Mouse (Mus musculus) frontal cortex, postnatal 36 days (tissue): Measurements from ENCODE around the gene Dab2ip.
A peak's percentile ranks its signal among the peaks of the same experiment; 100 is the strongest.

Source experiments
- DNase-seq, 2 experiments: peaks; one replicate each; pipeline ENCODE4 v3.0.0; 2022; ENCODE audit warnings: low spot score in 2 of 2

The Dab2ip gene

DNA sequence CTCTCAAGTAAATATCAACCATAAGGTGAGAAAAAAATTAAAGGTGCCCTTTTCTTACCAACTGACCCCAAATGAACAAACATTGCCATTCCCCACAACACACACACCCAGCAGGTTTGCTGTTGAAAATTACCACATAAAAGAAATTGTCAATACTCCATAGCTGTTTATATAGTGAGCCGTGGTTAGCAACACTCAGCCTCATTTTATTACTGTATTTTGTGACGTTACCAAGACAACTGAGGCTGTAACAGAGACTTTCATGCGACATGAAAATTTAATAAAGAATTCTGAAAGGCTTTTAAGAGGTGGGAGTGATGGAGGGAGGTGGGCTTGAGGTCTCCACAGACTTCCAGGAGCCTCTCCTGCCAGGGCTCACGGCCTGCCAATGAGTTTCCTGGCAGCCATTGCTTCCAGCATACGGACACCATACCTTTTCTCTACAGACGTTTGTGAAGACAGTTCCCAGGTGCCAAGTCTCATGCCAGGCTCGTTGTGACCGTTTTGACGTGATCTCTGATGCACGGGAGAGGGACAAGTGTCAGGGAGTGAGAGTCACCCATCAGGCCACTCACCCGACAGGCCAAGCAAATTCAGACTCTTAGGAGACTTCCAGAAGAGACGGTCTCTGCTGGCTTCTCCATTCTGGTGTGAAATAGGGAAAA, 189.4 kb downstream of the Dab2ip start:
- DNase-seq, result no peak

DNA sequence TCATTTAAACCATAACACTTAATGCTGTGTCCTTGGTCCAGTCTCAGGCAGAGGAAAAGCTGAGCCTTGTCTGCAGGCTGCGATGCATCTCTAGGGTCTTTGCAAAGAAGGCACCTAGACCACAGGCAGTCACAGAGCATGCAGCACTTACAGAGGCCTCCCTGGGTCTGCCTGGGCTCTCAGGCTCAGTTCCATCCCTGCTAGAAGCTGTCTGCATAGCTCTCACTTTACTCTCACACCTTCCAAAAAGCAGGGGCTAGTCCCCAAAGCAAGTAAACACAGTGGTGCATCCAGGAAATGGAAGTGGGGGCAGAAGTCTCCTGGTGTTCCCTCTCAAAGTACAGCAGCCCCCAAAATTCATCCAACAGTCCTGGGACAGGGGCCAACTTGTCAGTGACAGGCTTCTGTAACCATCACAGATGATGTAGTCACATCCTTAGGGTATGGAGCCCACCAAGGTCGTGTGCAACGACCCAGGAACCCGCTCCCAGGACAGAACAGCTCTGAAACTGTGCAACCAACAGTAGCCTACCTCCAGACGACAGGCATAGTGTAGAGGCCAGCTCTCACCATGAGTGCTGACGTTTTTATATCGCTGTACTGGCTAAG, 192.6 kb downstream of the Dab2ip start:
- DNase-seq, result no peak

DNA sequence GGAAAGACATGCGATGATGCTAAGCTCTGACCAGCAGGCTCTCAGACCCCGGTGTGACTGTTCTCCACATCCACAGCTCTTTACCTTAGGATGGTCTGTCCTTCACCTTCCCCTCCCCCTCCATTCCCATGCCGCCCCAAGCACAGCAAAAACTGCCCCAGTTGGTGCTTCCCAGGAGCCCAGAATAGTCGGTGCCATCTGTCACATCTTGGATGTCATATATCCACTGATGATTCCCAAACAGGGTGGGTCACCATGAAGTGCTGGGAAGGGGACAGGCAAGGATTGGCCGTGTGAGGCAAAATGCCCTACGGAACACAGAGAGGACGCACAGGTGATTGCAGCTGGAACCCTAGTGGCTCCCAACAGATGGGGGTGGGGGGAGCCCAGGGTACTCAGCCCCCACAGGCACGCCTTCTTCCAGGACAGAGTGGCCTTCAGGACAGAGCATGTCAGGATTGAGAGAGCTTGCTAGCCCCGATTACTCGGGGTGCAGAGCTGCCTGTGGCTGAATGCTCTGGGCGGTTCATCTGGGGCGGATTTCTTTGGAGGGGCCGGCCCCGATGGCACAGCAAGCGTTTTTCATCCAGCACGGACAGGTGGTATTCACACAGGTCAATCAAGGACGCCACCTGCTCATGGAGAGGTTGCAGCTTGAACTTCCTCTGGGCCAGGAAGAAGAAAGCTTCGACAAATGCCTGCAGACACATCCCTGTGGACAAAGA, 193.9 kb downstream of the Dab2ip start:
- DNase-seq, result no peak

DNA sequence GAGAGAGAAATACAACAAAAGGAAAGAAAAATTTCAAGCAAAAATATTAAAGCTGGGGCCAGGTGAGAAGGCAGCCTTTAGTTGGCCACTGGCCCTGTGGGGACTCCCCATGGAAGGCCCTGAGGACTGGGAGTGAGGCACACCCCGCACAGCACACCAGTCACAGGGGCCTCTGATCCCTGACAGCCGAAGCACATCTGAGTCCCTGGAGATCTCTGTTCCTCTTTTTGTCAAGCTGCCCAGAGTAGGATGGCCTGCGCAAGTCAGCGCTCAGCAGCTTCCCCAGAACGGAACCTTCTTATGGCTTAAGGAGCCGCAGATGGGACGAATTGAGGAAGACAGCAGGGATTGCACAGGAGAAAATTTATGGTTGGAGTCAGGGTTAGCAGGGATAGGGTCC, 198.4 kb downstream of the Dab2ip start:
- no peak for DNase-seq

DNA sequence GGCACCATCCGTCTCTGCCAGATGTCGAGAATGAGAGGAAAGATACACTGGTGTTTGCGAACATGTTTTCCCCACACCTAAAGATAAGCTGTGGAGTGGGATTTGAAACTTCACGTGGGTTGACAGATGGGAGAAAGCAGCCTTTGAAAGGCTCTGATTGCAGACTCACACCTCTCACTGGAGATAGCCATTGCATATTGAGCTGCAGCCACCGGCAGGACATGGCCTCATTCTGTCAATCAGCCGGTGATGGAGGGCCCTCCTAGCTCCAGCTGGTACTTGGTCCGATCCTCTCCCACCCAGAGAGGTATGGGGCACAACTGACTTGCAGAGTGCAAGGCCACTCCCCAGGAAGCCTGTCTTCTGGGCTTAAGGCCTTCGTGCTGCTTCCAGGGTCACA, 202.3 kb downstream of the Dab2ip start:
- peak in 1 of 2 experiments; percentile 31 for DNase-seq

DNA sequence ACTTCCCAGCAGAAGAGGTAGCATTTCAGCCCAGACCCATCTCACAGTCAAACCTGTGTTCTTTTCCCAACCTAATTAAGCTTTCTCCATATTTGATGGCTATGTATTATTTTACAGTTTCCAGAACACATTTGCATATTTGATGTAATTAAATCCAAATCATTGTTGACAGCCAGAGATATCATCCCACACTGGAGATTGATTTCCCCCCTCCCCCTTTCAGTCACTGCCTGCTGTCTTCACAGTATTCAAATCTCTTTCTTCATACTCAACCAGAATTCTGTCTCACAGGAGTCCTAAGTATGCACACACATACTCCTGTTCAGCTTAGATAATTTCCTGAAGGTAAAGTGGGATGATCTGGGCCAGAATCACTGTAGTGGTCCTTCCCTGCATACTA, 202.8 kb downstream of the Dab2ip start:
- no peak for DNase-seq

DNA sequence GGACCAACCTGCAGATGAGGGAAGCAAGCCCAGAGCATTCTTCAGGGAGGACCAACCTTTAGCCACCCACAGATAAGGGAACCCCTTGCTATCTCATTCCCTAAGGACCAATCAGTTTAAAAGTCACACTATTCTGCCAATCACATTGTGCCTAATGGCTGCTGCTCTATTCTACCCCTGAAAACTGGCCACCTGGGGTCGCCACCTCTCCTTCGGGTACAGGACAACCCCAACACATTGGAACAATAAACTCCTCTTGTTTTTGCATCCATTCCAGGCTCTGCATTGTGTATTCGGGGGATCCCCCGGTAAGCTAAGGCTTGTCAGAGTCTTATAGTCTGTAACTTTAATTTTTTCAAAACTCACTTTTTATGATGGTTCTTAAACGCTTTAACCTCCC, 203.4 kb downstream of the Dab2ip start:
- no peak for DNase-seq

DNA sequence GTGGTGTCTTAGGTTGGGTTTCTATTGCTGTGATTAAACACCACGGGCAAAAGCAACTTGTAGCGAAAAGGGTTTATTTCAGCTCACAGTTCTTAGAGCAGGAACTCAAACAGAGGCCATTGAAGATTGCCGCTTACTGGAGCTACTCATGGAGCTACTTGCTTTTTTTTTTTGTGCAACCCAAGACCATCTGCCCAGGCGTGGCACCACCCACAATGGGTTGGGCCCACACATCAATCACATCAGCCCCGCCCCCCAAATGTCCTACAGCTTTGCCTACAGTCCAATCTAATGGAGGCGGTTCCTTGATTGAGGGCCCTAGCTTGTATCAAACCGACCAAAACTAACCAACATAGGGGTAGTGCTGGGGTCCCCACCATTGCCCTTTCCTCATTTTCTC, 205.8 kb downstream of the Dab2ip start:
- DNase-seq, result no peak

DNA sequence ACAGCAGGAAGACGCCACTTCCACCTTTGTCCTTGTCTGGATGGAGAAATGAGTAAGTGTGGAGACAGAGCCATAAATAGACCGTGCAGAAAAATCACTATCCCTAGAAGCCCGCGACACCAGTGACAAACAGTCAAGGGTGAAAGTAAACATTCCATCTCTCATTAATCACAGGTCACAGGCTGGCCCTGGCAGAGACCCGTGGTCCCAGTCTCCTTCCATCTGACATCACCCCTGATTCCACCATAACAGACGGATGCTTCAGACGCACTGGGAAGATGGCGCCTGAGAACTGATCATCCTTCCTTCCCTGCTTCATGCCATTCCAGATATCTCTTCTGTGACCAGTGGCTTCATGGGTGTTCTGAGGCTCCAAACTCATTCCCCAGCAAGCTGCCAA, 206.3 kb downstream of the Dab2ip start:
- no peak for DNase-seq

DNA sequence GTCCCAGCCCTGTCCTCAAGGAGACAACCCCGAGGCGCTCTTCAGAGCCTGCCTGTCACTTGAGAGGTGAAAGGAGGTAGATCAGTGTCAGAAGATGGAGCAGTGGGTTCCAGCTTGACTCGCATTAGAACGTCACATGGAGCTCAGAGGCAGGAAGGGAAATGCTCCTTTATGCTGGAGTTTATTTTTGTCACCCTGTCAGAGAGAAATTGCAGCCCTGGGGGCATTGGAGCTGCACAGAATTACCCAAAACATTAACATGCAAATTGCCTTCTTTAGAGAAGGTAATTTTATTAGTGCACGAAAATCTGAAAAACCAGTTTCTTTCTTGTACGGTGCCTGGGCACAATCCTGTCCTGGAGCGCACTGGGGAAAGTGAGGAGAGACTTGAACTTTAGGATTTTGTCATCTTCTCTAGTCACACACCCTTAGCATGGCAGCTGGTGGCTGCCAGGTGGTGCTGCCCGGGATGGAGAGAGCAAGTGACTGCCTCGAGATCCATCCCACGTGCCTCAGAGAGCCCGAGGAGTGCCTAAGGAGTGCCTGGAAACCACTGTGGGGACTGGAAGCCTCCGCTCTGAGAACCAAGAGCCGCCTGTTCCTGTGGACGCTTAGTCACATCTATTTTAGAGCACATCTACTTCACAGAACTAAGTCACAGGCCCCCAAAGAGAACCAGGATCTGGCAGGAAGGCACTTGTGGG, 209.9 kb downstream of the Dab2ip start:
- peak; percentile 72 to 79 for DNase-seq

DNA sequence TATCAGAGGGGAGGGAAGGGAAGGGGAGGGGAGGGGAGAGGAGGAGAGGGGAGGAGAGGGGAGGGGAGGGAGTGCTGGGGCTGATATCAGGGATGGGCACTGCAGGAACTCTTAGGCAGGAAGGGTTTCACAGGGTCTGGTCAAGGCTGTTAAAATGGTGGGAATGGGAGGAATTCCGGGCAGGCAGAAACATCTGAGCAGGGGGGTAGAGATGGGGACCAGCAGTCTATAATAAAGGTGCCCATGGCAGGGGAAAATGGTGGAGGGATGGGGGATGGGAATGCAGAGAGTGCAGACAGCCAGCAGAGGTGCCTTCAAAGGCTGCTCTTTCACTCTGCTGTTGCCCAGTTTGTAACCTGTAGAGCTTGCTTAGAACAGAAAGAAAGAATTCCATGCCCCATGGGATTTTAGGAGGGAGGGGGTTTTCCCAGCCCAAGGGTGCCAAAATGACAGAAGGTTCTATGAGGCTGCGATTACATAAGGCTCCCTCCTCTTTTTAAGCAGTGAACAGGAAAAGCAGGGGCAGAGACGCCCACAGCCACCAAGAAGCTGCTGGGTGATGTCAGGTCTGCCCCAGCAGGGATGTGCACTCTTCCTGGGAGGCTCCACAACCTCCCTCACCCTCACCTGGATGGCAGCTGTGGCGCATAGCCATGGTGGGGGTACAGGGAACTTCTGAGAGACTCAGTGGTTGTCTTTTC, 210.6 kb downstream of the Dab2ip start:
- DNase-seq, result peak; percentile 67 to 84

DNA sequence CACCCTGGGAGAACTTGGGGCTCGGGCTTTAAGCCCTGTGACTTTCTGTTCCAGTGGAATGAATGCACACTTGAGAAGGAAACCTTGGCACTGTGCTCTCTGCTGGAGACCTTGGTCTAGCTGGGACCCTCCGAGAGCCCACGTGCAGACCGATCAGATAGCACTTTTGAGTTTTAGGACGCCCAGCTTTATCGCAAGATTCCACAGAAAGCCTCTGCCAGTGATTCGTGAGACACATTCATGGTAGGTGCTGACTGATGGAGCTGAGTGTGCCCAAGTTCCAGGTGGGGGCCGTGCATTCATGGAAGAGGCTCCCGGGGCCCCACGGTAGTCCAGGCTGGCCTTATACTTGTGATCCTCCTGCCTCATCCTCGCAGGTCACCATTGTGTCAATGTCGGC, 211.3 kb downstream of the Dab2ip start:
- DNase-seq, result no peak

DNA sequence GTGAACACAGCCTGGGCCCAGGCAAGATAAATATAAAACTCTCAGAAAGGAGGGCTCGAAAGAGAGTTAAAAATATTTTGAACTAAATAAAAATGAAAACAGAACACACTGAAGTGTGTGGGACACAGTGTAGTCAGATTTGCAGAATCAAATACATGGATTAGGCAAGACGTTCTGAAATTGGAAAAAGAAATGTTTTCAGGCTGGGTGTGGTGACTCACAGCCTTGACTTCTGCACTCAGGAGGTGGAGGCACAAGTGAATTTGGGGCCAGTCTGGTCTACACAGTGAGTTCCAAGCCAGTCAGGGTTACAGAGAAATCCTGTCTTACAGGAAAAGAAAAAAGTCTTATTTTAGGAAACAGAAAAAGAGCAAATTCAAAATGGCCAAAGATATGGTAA, 212.5 kb downstream of the Dab2ip start:
- DNase-seq, result peak; percentile 14 to 47

DNA sequence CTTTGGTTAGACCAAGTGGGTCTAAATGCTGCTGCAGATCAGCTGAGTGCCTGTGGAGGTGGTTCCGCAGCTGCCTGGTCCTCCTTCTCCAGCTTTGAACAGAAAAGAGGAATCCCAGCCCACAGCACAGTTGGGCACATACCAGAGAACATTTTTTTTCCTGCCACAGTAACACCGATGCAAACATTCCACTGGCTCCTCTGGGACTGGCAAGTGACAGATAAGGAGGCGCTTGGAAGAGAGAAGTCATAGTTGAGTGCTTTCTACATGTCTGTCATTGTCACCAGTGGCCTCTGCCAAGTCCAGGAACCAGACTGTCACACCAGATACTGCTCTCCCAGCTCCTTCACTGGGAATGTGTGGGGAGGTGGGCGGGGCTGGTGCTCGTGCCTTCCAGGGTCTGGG, 217.6 kb downstream of the Dab2ip start:
- DNase-seq, result peak; percentile 64 to 74

DNA sequence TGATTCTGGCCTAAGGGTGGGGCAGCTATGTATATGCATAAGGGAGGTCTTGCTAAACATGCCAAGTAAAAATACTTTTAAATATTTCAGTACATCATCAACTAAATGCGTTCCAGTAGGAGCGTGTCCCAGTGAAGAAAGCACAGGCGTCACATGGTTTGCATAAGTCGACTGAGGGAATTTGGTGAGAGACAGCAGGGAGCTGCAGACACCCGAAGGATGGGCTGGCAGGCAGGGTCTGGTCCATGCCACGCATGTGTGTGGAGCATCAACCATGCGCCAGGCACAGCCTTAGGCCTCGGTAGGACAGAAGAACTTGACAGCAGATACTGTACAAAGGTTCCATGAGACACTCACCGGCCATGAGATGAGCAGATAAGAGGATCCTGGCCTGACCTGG, 218.9 kb downstream of the Dab2ip start:
- peak in 1 of 2 experiments; percentile 39 for DNase-seq

DNA sequence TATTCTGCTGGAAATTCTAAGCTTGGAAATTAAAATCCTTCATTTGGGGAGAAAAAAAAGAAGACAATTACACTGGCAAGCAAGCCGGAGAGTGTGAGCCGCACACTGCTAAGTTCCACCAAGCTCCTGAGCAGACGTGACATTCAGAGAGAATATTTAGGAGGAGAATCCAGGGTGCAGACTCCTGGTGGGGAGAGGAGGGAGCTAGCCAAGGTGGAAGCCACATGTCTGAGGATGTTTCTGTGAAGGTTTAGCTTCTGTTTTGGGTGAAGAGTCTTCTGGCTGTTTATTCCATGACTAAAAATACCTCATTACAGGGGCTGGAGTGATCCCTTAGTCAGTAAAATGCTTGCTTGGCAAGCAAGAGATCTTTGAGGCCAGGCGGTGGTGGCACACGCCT, 221.2 kb downstream of the Dab2ip start:
- peak; percentile 20 to 50 for DNase-seq
